Mouse (Mus musculus) liver, embryonic 14.5 days (tissue): ENCODE data around the gene C530008M17Rik.

Experiments used
- CTCF ChIP-seq: IDR thresholded peaks from 2 replicates; pipeline ENCODE4 v1.5.1; 2016; ENCODE audit warnings: antibody characterized with exemption, low read depth, control low read depth
- EP300 ChIP-seq: IDR thresholded peaks from 2 replicates; pipeline ENCODE4 v1.6.1; 2016; ENCODE audit warnings: antibody characterized with exemption, low read depth

- TF ChIP-seq CTCF = no peak
- TF ChIP-seq EP300 = no peak
Measured at GRCm38 (mm10) chr5:76615276-76615675, 41.0 kb upstream of the C530008M17Rik start.
